Mouse (Mus musculus): ENCODE data around the gene Camta1. TPM values are rescaled to one million over a fixed set of nuclear protein-coding genes. Genes with fewer than 3 reads are reported as not detected.

The Camta1 gene
- total and polyA plus RNA-seq, 2 experiments from 2014 or later: 127 to 145 TPM

DNA sequence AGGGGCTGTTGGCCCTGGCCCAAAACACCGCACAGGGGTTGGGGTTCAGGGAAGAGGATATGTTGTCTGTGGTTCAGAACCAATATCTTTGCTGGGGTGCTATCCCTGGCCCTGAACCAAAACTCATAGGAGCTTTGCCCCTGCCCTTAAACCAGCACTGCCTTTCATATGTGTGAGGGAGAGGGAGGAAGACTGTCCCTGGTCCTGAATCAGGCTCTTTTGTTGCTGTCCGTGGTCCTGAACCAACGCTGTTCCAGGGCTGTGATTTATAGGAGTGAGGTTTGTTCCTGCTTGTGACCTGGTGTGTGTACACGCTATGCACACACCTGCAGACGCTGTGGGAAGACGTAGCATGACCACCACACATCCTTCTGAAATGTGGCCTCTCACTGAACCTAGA is 256.8 kb downstream of the Camta1 start:
- peak; percentile 57 for DNase-seq (ENCODE audit: low spot score)

DNA sequence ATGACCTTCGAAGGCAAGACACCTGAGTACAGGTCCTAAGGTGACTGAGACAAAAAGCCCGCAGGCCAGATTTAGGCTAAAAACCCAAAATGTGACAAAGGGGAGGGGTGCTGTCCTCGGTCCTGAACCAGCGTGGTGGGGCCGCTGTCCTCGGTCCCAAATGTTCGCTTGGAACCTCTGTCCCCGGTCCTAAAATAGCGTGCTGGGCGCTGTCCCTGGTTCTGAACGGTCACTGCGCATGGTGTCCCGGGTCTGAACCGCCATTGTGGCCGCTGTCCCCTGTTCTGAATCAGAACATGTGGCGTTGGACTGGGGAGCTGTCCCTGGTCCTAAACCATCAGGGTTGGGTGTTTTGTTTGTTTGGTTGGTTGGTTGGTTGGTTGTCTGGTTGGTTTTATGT is 257.2 kb downstream of the Camta1 start:
- TF ChIP-seq CTCF (IDR thresholded peaks at IDR 0.05; ENCODE audit: low read depth): peak; percentile 27
- Histone ChIP-seq H3K4me3 (ENCODE audit: low read length) (no peak overlapping the region), H3K9me3 (ENCODE audit: low read length) (no peaks in the 10 kb centered on the region), H3K4me2 (ENCODE audit: low read depth, low read length) (no peak overlapping the region), H3K27me3 (ENCODE audit: insufficient read depth, low read length) (no peaks in the 10 kb centered on the region), H3K27ac (no peak overlapping the region), H3K4me1 (ENCODE audit: insufficient read depth, low read length) (no peaks in the 10 kb centered on the region), H3K36me3 (ENCODE audit: insufficient read depth, low read length) (no peaks in the 10 kb centered on the region), H3K9ac (replicated peaks; ENCODE audit: low read length) (no peak overlapping the region)
- ATAC-seq: peak; percentile 83
- peak; percentile 84 for DNase-seq (ENCODE audit: low spot score)
- WGBS: 19% methylated on average over 16 of the region's 16 CpGs

More for the DNA sequence above, 256.8 kb downstream of the Camta1 start:
- Histone ChIP-seq H3K36me3 (ENCODE audit: insufficient read depth, low read length) (no peaks in the 10 kb centered on the region), H3K9ac (replicated peaks; ENCODE audit: low read length) (no peak overlapping the region), H3K4me3 (ENCODE audit: low read length) (no peak overlapping the region), H3K27ac (no peak overlapping the region), H3K4me2 (ENCODE audit: low read depth, low read length) (no peak overlapping the region), H3K4me1 (ENCODE audit: insufficient read depth, low read length) (no peaks in the 10 kb centered on the region), H3K9me3 (ENCODE audit: low read length) (no peaks in the 10 kb centered on the region), H3K27me3 (ENCODE audit: insufficient read depth, low read length) (no peaks in the 10 kb centered on the region)
- ATAC-seq: peak; percentile 55; the same call in 1 of the 2 replicates
- WGBS: 50% methylated on average over 6 of the region's 6 CpGs
- TF ChIP-seq CTCF (IDR thresholded peaks at IDR 0.05; ENCODE audit: low read depth): no peak

DNA sequence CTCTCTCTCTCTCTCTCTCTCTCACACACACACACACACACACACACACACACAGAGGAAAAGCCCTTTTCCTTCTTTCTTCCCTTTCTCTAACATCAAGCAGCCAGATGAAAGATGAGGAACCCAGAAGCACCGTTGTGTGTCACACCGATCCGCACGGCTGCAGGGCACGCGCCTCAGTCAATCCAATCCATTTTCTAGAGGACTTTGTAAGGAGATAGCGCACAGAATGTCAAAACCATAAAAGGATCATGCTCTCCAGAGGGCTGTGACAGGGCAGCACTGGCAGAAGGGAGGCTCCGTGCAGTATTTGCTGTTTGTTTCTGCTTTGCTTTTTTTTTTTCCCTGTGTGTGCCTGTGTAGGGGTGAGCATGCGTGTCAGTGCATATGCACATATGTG is 258.1 kb downstream of the Camta1 start:
- no peak overlapping the region for H3K27ac ChIP-seq

DNA sequence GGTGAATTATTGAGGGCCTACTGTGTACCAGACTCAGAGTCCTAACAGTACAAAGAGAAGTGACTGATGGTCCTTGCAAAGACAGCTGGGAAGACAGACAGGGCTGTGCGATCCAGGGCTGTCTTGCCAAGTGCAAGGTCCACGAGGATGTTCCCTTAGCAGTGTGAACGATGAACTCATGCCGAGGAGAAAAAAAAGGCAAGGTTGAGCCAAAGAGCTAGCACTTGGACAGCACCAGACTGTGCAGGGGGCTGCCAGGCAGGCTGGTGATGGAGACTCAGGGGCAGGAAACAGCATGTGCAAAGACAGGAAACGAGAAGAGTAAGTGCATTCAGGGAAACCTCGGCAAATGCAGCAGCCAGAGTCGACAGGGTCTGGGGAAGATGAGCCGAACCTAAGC is 266.6 kb downstream of the Camta1 start:
- no peaks in the 10 kb centered on the region; the same call in 1 of the 2 replicates for H3K4me1 ChIP-seq (ENCODE audit: insufficient read depth, low read length)
- H3K9me3 ChIP-seq (ENCODE audit: low read length): no peaks in the 10 kb centered on the region
- H3K4me3 ChIP-seq (ENCODE audit: low read length): no peak overlapping the region
- no peaks in the 10 kb centered on the region for H3K27me3 ChIP-seq (ENCODE audit: insufficient read depth, low read length)
- TF ChIP-seq CTCF (IDR thresholded peaks at IDR 0.05; ENCODE audit: low read depth): no peak
- DNase-seq (ENCODE audit: low spot score) (peak; percentile 32), ATAC-seq (peak; percentile 56; the same call in 1 of the 2 replicates)
- no peak overlapping the region for H3K9ac ChIP-seq (replicated peaks; ENCODE audit: low read length)
- H3K27ac ChIP-seq: no peak overlapping the region
- no peak overlapping the region for H3K4me2 ChIP-seq (ENCODE audit: low read depth, low read length)
- WGBS: 31% methylated on average over 8 of the region's 8 CpGs
- no peaks in the 10 kb centered on the region for H3K36me3 ChIP-seq (ENCODE audit: insufficient read depth, low read length)

More for the DNA sequence above, 258.1 kb downstream of the Camta1 start:
- Histone ChIP-seq H3K36me3 (ENCODE audit: insufficient read depth, low read length) (no peaks in the 10 kb centered on the region), H3K4me3 (ENCODE audit: low read length) (no peak overlapping the region), H3K4me2 (ENCODE audit: low read depth, low read length) (no peak overlapping the region), H3K4me1 (ENCODE audit: insufficient read depth, low read length) (no peaks in the 10 kb centered on the region), H3K27me3 (ENCODE audit: insufficient read depth, low read length) (no peaks in the 10 kb centered on the region), H3K9me3 (ENCODE audit: low read length) (no peaks in the 10 kb centered on the region), H3K9ac (replicated peaks; ENCODE audit: low read length) (no peak overlapping the region)
- no peak for TF ChIP-seq CTCF (IDR thresholded peaks at IDR 0.05; ENCODE audit: low read depth)
- DNase-seq (ENCODE audit: low spot score): peak; percentile 14
- no peak for ATAC-seq
- WGBS: 66% methylated on average over 9 of the region's 9 CpGs

DNA sequence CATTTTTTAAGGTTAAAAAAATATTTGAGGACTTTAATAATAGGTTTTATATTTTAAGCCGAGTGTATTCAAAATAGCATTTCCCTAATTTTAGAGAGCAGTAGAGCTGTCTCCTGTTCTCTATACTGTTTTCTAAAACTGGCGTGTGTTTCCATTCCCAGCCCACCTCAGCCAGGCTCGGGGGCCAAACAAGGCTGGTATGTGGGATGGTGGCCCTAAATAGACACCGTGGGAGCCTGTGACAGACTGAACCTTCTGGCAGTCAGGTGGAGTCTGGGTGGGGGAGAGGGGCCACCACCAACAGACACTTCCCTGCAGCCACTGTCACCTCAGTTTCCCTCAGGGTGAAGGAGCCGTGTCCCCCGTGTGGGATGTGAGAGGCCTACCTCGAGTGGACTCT is 268.6 kb downstream of the Camta1 start:
- Histone ChIP-seq H3K9ac (replicated peaks; ENCODE audit: low read length) (no peak overlapping the region), H3K4me2 (ENCODE audit: low read depth, low read length) (no peak overlapping the region), H3K4me1 (ENCODE audit: insufficient read depth, low read length) (no peaks in the 10 kb centered on the region; the same call in 1 of the 2 replicates), H3K9me3 (ENCODE audit: low read length) (no peaks in the 10 kb centered on the region), H3K27me3 (ENCODE audit: insufficient read depth, low read length) (no peaks in the 10 kb centered on the region), H3K4me3 (ENCODE audit: low read length) (no peak overlapping the region), H3K36me3 (ENCODE audit: insufficient read depth, low read length) (no peaks in the 10 kb centered on the region), H3K27ac (no peak overlapping the region)
- TF ChIP-seq CTCF (IDR thresholded peaks at IDR 0.05; ENCODE audit: low read depth): no peak
- 82% methylated on average over 7 of the region's 7 CpGs for WGBS
- ATAC-seq (no peak), DNase-seq (ENCODE audit: low spot score) (no peak)

DNA sequence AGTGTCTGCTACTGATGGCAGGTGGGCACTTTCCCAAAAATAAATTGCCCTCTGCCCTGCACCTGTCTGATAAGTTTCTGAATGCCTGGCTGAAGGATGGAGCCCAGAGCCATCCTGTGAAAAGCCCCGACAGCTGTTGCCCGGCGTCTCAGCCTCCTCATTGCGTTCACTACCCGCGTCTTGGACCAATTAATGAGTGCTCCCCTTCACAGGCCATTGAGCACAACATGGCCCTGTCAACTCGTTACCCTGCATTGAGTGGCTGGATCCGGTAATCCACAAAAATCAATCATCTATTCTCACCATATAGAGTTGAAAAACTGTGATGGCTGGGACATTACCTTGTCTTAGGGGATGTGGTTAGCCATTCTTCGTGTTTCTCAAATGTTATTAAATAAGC is 275.6 kb downstream of the Camta1 start:
- Histone ChIP-seq H3K36me3 (ENCODE audit: insufficient read depth, low read length) (no peaks in the 10 kb centered on the region), H3K4me3 (ENCODE audit: low read length) (no peak overlapping the region), H3K9ac (replicated peaks; ENCODE audit: low read length) (no peak overlapping the region), H3K27me3 (ENCODE audit: insufficient read depth, low read length) (no peaks in the 10 kb centered on the region), H3K4me1 (ENCODE audit: insufficient read depth, low read length) (no peaks in the 10 kb centered on the region), H3K9me3 (ENCODE audit: low read length) (no peaks in the 10 kb centered on the region), H3K27ac (no peak overlapping the region), H3K4me2 (ENCODE audit: low read depth, low read length) (no peak overlapping the region)
- WGBS: 32% methylated on average over 9 of the region's 9 CpGs
- ATAC-seq (no peak), DNase-seq (ENCODE audit: low spot score) (no peak)
- no peak for TF ChIP-seq CTCF (IDR thresholded peaks at IDR 0.05; ENCODE audit: low read depth)

- H3K27ac ChIP-seq: no peak overlapping the region
- H3K27me3 ChIP-seq (ENCODE audit: insufficient read depth, low read length): no peaks in the 10 kb centered on the region
- DNase-seq (ENCODE audit: low spot score): peak; percentile 37
- H3K4me2 ChIP-seq (ENCODE audit: low read depth, low read length): no peak overlapping the region
- WGBS: 55% methylated on average over 3 of the region's 3 CpGs
- H3K36me3 ChIP-seq (ENCODE audit: insufficient read depth, low read length): no peaks in the 10 kb centered on the region
- H3K9me3 ChIP-seq (ENCODE audit: low read length): no peaks in the 10 kb centered on the region
- H3K4me3 ChIP-seq (ENCODE audit: low read length): no peak overlapping the region
- no peak for ATAC-seq
- peaks cover 7% of the 10 kb centered on the region for H3K4me1 ChIP-seq (ENCODE audit: insufficient read depth, low read length)
- H3K9ac ChIP-seq (replicated peaks; ENCODE audit: low read length): no peak overlapping the region
- no peak for TF ChIP-seq CTCF (IDR thresholded peaks at IDR 0.05; ENCODE audit: low read depth)
Measured at GRCm38 (mm10) chr4:151577961-151578360, 283.7 kb downstream of the Camta1 start.
